Mouse (Mus musculus): ENCODE results near the gene Gigyf1.

Gene Gigyf1

GRCm38 (mm10) chr5:137570691-137571586 is 52.6 kb downstream of the Gigyf1 start:
- no peak for DNase-seq (ENCODE audit: low read depth)

- no peak for DNase-seq (ENCODE audit: low read depth)
Measured at GRCm38 (mm10) chr5:137574470-137574901, 56.1 kb downstream of the Gigyf1 start.
